Mouse (Mus musculus): ENCODE data around the gene Srrm2. TPM values are rescaled to one million over a fixed set of nuclear protein-coding genes. Genes with fewer than 3 reads are reported as not detected.

The Srrm2 gene
- polyA plus RNA-seq, 1 experiment from 2014 or later = 320 TPM

GRCm38 (mm10) chr17:23806867-23807266, 16.5 kb downstream of the Srrm2 start:
- no peak for ATAC-seq (ENCODE audit: low read depth)
- H3K36me3 ChIP-seq (ENCODE audit: control insufficient read depth, insufficient read depth, low read length) = peaks cover 52% of the 10 kb centered on the region
- peaks cover 25% of the 10 kb centered on the region for H3K4me1 ChIP-seq (ENCODE audit: control insufficient read depth, insufficient read depth, low read length)
- peak overlapping the region; percentile 68 for H3K4me2 ChIP-seq (ENCODE audit: low read depth, low read length)
- H3K27me3 ChIP-seq (replicated peaks; ENCODE audit: control insufficient read depth, insufficient read depth, low read length) = no peaks in the 10 kb centered on the region
- 61% methylated on average over 23 of the region's 25 CpGs for WGBS
- peak overlapping the region; percentile 17; the same call in 1 of the 2 replicates for H3K4me3 ChIP-seq (ENCODE audit: low read depth, low read length)
- peak overlapping the region; percentile 35; the same call in 1 of the 2 replicates for H3K27ac ChIP-seq (replicated peaks; ENCODE audit: low read depth, low read length)
- DNase-seq (ENCODE audit: low spot score) = peak; percentile 13
- no peaks in the 10 kb centered on the region for H3K9me3 ChIP-seq (ENCODE audit: control insufficient read depth, low read length)
- H3K9ac ChIP-seq (ENCODE audit: low read depth, low read length) = 0 out of 2 replicates have a peak overlapping the region, but pooled peaks have one; percentile 45

DNA sequence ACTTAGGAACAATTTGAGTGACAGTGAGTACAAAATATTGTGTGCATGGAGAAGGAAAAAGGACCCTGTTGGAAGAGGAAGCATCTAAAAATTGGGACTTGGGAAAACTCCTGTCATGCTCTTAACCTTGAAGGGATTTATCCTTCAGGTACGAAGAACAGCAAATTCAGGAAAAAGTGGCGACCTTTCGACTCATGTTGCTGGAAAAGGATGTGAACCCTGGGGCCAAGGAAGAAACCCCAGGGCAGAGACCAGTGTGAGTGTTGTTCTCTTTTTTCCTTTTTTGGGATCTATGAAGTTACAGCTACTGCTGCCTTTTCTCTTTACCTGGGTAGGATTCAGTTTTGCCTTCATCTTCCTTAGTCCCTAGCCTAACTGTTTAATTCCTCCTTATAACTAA, 17.6 kb downstream of the Srrm2 start:
- Histone ChIP-seq H3K9me3 (ENCODE audit: control insufficient read depth, low read length) (no peaks in the 10 kb centered on the region), H3K27me3 (replicated peaks; ENCODE audit: control insufficient read depth, insufficient read depth, low read length) (no peaks in the 10 kb centered on the region), H3K4me3 (ENCODE audit: low read depth, low read length) (no peak overlapping the region), H3K36me3 (ENCODE audit: control insufficient read depth, insufficient read depth, low read length) (peaks cover 62% of the 10 kb centered on the region), H3K4me1 (ENCODE audit: control insufficient read depth, insufficient read depth, low read length) (peaks cover 25% of the 10 kb centered on the region), H3K9ac (ENCODE audit: low read depth, low read length) (no peak overlapping the region), H3K27ac (replicated peaks; ENCODE audit: low read depth, low read length) (no peak overlapping the region), H3K4me2 (ENCODE audit: low read depth, low read length) (no peak overlapping the region)
- WGBS = 79% methylated on average over 3 of the region's 3 CpGs
- ATAC-seq (ENCODE audit: low read depth) (no peak), DNase-seq (ENCODE audit: low spot score) (no peak)

DNA sequence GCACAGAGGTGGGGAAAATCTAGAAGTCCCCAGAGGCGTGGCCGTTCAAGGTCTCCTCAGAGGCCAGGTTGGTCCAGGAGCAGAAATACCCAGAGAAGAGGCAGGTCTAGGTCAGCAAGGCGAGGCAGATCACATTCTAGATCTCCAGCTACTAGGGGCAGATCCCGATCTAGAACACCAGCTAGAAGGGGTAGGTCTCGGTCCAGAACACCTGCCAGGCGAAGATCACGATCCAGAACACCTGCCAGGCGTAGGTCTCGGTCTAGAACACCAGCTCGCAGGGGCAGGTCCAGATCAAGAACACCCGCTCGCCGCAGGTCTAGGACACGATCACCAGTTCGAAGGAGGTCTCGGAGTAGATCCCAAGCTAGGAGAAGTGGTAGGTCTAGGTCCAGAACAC, 25.3 kb downstream of the Srrm2 start:
- H3K36me3 ChIP-seq (ENCODE audit: control insufficient read depth, insufficient read depth, low read length) = peaks cover 100% of the 10 kb centered on the region
- H3K9ac ChIP-seq (ENCODE audit: low read depth, low read length) = no peak overlapping the region
- no peak overlapping the region for H3K4me3 ChIP-seq (ENCODE audit: low read depth, low read length)
- H3K4me1 ChIP-seq (ENCODE audit: control insufficient read depth, insufficient read depth, low read length) = no peaks in the 10 kb centered on the region
- DNase-seq (ENCODE audit: low spot score) (no peak), ATAC-seq (ENCODE audit: low read depth) (no peak)
- H3K4me2 ChIP-seq (ENCODE audit: low read depth, low read length) = no peak overlapping the region
- WGBS = 95% methylated on average over 16 of the region's 16 CpGs
- H3K27me3 ChIP-seq (replicated peaks; ENCODE audit: control insufficient read depth, insufficient read depth, low read length) = no peaks in the 10 kb centered on the region
- H3K27ac ChIP-seq (replicated peaks; ENCODE audit: low read depth, low read length) = no peak overlapping the region
- peaks cover 53% of the 10 kb centered on the region for H3K9me3 ChIP-seq (ENCODE audit: control insufficient read depth, low read length)

- H3K36me3 ChIP-seq (ENCODE audit: control insufficient read depth, insufficient read depth, low read length) = peaks cover 99% of the 10 kb centered on the region
- no peaks in the 10 kb centered on the region for H3K27me3 ChIP-seq (replicated peaks; ENCODE audit: control insufficient read depth, insufficient read depth, low read length)
- no peak overlapping the region for H3K4me3 ChIP-seq (ENCODE audit: low read depth, low read length)
- H3K4me2 ChIP-seq (ENCODE audit: low read depth, low read length) = no peak overlapping the region
- DNase-seq (ENCODE audit: low spot score) (no peak), ATAC-seq (ENCODE audit: low read depth) (no peak)
- H3K4me1 ChIP-seq (ENCODE audit: control insufficient read depth, insufficient read depth, low read length) = no peaks in the 10 kb centered on the region
- no peak overlapping the region for H3K9ac ChIP-seq (ENCODE audit: low read depth, low read length)
- H3K27ac ChIP-seq (replicated peaks; ENCODE audit: low read depth, low read length) = no peak overlapping the region
- peaks cover 53% of the 10 kb centered on the region for H3K9me3 ChIP-seq (ENCODE audit: control insufficient read depth, low read length)
- 98% methylated on average over 8 of the region's 8 CpGs for WGBS
Observed at GRCm38 (mm10) chr17:23818579-23818978, 28.2 kb downstream of the Srrm2 start.

DNA sequence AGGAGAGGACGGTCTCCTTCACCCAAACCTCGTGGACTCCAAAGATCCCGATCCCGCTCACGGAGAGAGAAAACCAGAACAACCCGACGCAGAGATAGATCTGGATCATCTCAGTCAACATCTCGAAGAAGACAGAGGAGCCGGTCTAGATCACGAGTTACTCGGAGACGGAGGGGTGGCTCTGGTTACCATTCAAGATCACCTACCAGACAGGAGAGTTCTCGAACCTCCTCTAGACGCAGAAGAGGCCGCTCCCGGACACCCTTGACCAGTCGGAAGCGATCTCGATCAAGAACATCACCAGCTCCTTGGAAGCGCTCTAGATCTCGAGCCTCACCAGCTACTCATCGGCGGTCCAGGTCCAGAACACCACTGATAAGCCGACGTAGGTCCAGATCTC, 28.9 kb downstream of the Srrm2 start:
- Histone ChIP-seq H3K4me2 (ENCODE audit: low read depth, low read length) (no peak overlapping the region), H3K9ac (ENCODE audit: low read depth, low read length) (no peak overlapping the region), H3K9me3 (ENCODE audit: control insufficient read depth, low read length) (peaks cover 53% of the 10 kb centered on the region), H3K36me3 (ENCODE audit: control insufficient read depth, insufficient read depth, low read length) (peaks cover 99% of the 10 kb centered on the region), H3K4me1 (ENCODE audit: control insufficient read depth, insufficient read depth, low read length) (no peaks in the 10 kb centered on the region), H3K4me3 (ENCODE audit: low read depth, low read length) (no peak overlapping the region), H3K27ac (replicated peaks; ENCODE audit: low read depth, low read length) (no peak overlapping the region), H3K27me3 (replicated peaks; ENCODE audit: control insufficient read depth, insufficient read depth, low read length) (no peaks in the 10 kb centered on the region)
- no peak for ATAC-seq (ENCODE audit: low read depth)
- no peak for DNase-seq (ENCODE audit: low spot score)
- WGBS = 98% methylated on average over 25 of the region's 25 CpGs

DNA sequence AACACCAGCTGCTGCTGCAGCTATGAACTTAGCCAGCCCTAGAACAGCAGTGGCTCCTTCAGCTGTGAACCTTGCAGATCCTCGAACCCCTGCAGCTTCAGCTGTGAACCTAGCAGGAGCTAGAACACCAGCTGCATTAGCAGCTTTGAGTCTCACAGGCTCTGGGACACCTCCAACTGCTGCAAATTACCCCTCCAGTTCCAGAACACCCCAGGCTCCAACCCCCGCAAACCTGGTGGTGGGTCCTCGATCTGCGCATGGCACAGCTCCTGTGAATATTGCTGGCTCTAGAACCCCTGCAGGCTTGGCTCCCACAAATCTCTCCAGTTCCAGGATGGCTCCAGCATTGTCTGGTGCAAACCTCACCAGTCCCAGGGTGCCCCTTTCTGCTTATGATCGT, 30.4 kb downstream of the Srrm2 start:
- DNase-seq (ENCODE audit: low spot score) = no peak
- H3K36me3 ChIP-seq (ENCODE audit: control insufficient read depth, insufficient read depth, low read length) = peaks cover 99% of the 10 kb centered on the region
- no peak for ATAC-seq (ENCODE audit: low read depth)
- H3K9me3 ChIP-seq (ENCODE audit: control insufficient read depth, low read length) = peaks cover 44% of the 10 kb centered on the region
- 89% methylated on average over 5 of the region's 5 CpGs for WGBS
- H3K27me3 ChIP-seq (replicated peaks; ENCODE audit: control insufficient read depth, insufficient read depth, low read length) = no peaks in the 10 kb centered on the region
- no peak overlapping the region for H3K27ac ChIP-seq (replicated peaks; ENCODE audit: low read depth, low read length)
- H3K4me2 ChIP-seq (ENCODE audit: low read depth, low read length) = no peak overlapping the region
- H3K4me3 ChIP-seq (ENCODE audit: low read depth, low read length) = no peak overlapping the region
- no peaks in the 10 kb centered on the region for H3K4me1 ChIP-seq (ENCODE audit: control insufficient read depth, insufficient read depth, low read length)
- H3K9ac ChIP-seq (ENCODE audit: low read depth, low read length) = no peak overlapping the region

DNA sequence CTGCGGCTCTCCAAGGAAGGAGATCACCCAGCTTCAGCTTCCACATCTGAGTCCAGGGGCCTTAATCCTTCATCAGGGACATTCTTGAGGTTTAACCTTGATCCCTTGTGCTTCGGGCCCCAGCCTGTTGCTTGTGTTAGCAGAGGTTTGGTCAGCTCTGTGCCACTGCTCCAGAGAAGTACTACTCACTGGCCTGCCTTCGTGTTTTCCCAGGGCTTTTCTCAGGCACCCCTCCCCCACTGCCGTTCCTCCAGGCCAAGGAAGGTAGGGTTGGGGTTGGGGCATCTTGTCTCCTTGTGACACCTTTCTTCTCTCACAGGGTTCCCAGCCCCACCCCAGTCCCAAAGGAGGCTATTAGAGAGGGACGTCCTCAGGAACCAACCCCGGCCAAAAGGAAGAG, 31.8 kb downstream of the Srrm2 start:
- ATAC-seq (ENCODE audit: low read depth) (no peak), DNase-seq (ENCODE audit: low spot score) (no peak)
- Histone ChIP-seq H3K36me3 (ENCODE audit: control insufficient read depth, insufficient read depth, low read length) (peaks cover 99% of the 10 kb centered on the region), H3K4me1 (ENCODE audit: control insufficient read depth, insufficient read depth, low read length) (no peaks in the 10 kb centered on the region; the same call in 1 of the 2 replicates), H3K9me3 (ENCODE audit: control insufficient read depth, low read length) (peaks cover 31% of the 10 kb centered on the region), H3K9ac (ENCODE audit: low read depth, low read length) (no peak overlapping the region), H3K4me2 (ENCODE audit: low read depth, low read length) (no peak overlapping the region), H3K27ac (replicated peaks; ENCODE audit: low read depth, low read length) (no peak overlapping the region), H3K4me3 (ENCODE audit: low read depth, low read length) (no peak overlapping the region), H3K27me3 (replicated peaks; ENCODE audit: control insufficient read depth, insufficient read depth, low read length) (no peaks in the 10 kb centered on the region)
- WGBS = 75% methylated on average over 6 of the region's 6 CpGs

GRCm38 (mm10) chr17:23823018-23823417, 32.7 kb downstream of the Srrm2 start:
- DNase-seq (ENCODE audit: low spot score) = no peak
- Histone ChIP-seq H3K27ac (replicated peaks; ENCODE audit: low read depth, low read length) (no peak overlapping the region), H3K9me3 (ENCODE audit: control insufficient read depth, low read length) (peaks cover 22% of the 10 kb centered on the region), H3K27me3 (replicated peaks; ENCODE audit: control insufficient read depth, insufficient read depth, low read length) (no peaks in the 10 kb centered on the region), H3K9ac (ENCODE audit: low read depth, low read length) (no peak overlapping the region), H3K4me2 (ENCODE audit: low read depth, low read length) (no peak overlapping the region), H3K4me3 (ENCODE audit: low read depth, low read length) (no peak overlapping the region), H3K36me3 (ENCODE audit: control insufficient read depth, insufficient read depth, low read length) (peaks cover 91% of the 10 kb centered on the region), H3K4me1 (ENCODE audit: control insufficient read depth, insufficient read depth, low read length) (peaks cover 9% of the 10 kb centered on the region)
- ATAC-seq (ENCODE audit: low read depth) = no peak
- 81% methylated on average over 16 of the region's 16 CpGs for WGBS

DNA sequence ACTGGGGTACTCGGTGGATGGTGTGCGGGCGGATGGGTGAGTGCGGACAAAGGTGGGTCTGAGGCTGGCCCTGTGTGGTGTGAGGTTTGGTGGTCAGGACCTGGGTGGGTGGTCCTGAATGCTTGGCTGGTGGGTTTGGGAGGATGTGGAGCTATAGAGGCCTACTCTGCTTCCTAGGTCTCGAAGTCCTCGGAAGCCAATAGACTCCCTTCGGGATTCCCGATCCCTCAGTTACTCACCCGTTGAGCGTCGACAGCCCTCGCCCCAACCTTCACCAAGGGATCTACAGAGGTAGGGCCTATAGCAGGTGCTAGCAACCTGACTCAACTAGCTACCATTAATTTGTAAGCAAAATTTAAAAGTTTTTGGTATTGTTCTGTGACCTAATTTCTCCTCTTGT, 33.3 kb downstream of the Srrm2 start:
- peaks cover 9% of the 10 kb centered on the region for H3K4me1 ChIP-seq (ENCODE audit: control insufficient read depth, insufficient read depth, low read length)
- no peaks in the 10 kb centered on the region for H3K27me3 ChIP-seq (replicated peaks; ENCODE audit: control insufficient read depth, insufficient read depth, low read length)
- H3K27ac ChIP-seq (replicated peaks; ENCODE audit: low read depth, low read length) = no peak overlapping the region
- peaks cover 16% of the 10 kb centered on the region for H3K9me3 ChIP-seq (ENCODE audit: control insufficient read depth, low read length)
- WGBS = 91% methylated on average over 12 of the region's 12 CpGs
- H3K36me3 ChIP-seq (ENCODE audit: control insufficient read depth, insufficient read depth, low read length) = peaks cover 85% of the 10 kb centered on the region
- H3K4me3 ChIP-seq (ENCODE audit: low read depth, low read length) = no peak overlapping the region
- peak; percentile 24; the same call in 1 of the 2 replicates for ATAC-seq (ENCODE audit: low read depth)
- no peak overlapping the region for H3K4me2 ChIP-seq (ENCODE audit: low read depth, low read length)
- no peak overlapping the region for H3K9ac ChIP-seq (ENCODE audit: low read depth, low read length)
- DNase-seq (ENCODE audit: low spot score) = no peak
